Mouse (Mus musculus): ENCODE measurements around the gene Inka2. TPM values are rescaled to one million over a fixed set of nuclear protein-coding genes. Genes with fewer than 3 reads are reported as not detected.

Inka2 gene
- polyA plus RNA-seq (2015; fragmentation: Nextera tagmentation; extraction: Ambion mirVana): 2.8 and 2.9 TPM in 2 replicates

GRCm38 (mm10) chr3:105704031-105705008, at the start of gene Inka2:
Gene Inka2 (plus strand): TSS chr3:105704599.
- Histone ChIP-seq H3K27ac (replicated peaks) (peak within 1 kb of the TSS; percentile 76), H3K36me3 (ENCODE audit: control insufficient read depth, insufficient read depth, low read length) (no peaks in the 10 kb centered on the region), H3K9ac (ENCODE audit: low read length) (peak within 1 kb of the TSS; percentile 64), H3K27me3 (ENCODE audit: control insufficient read depth, insufficient read depth, low read length) (no peaks in the 10 kb centered on the region), H3K4me3 (ENCODE audit: low read depth, low read length) (peak within 1 kb of the TSS; percentile 61), H3K4me1 (replicated peaks; ENCODE audit: control insufficient read depth, insufficient read depth) (no peaks in the 10 kb centered on the region; the same call in none of the 2 replicates), H3K9me3 (ENCODE audit: control insufficient read depth, low read length) (no peaks in the 10 kb centered on the region), H3K4me2 (replicated peaks; ENCODE audit: low read depth) (peak within 1 kb of the TSS; percentile 90)
- peak; percentile 89 for ATAC-seq (ENCODE audit: low FRiP score, low TSS enrichment)
- TF ChIP-seq CTCF (IDR thresholded peaks at IDR 0.05; ENCODE audit: low read depth) (no peak), EP300 (optimal IDR thresholded peaks at IDR 0.05) (no peak)
- peak; percentile 78 for DNase-seq (ENCODE audit: low spot score)
- WGBS: 9% methylated on average over 39 of the region's 43 CpGs

- H3K4me1 ChIP-seq (replicated peaks; ENCODE audit: control insufficient read depth, insufficient read depth): no peaks in the 10 kb centered on the region
- no peaks in the 10 kb centered on the region for H3K9me3 ChIP-seq (ENCODE audit: control insufficient read depth, low read length)
- WGBS: 87% methylated on average over 11 of the region's 11 CpGs
- no peaks in the 10 kb centered on the region for H3K27me3 ChIP-seq (ENCODE audit: control insufficient read depth, insufficient read depth, low read length)
- ATAC-seq (ENCODE audit: low FRiP score, low TSS enrichment) (no peak), DNase-seq (ENCODE audit: low spot score) (no peak)
- no peak overlapping the region for H3K4me2 ChIP-seq (replicated peaks; ENCODE audit: low read depth)
- TF ChIP-seq CTCF (IDR thresholded peaks at IDR 0.05; ENCODE audit: low read depth) (no peak), EP300 (optimal IDR thresholded peaks at IDR 0.05) (no peak)
- H3K27ac ChIP-seq (replicated peaks): no peak overlapping the region
- no peak overlapping the region for H3K9ac ChIP-seq (ENCODE audit: low read length)
- H3K4me3 ChIP-seq (ENCODE audit: low read depth, low read length): no peak overlapping the region
- H3K36me3 ChIP-seq (ENCODE audit: control insufficient read depth, insufficient read depth, low read length): no peaks in the 10 kb centered on the region
Measured at GRCm38 (mm10) chr3:105655031-105655585, 49.3 kb upstream of the Inka2 start.

- TF ChIP-seq EP300 (optimal IDR thresholded peaks at IDR 0.05): no peak
- TF ChIP-seq CTCF (IDR thresholded peaks at IDR 0.05; ENCODE audit: low read depth): no peak
- Histone ChIP-seq H3K27ac (replicated peaks) (no peak overlapping the region), H3K9ac (ENCODE audit: low read length) (no peak overlapping the region), H3K4me3 (ENCODE audit: low read depth, low read length) (no peak overlapping the region), H3K4me2 (replicated peaks; ENCODE audit: low read depth) (no peak overlapping the region), H3K27me3 (ENCODE audit: control insufficient read depth, insufficient read depth, low read length) (no peaks in the 10 kb centered on the region), H3K4me1 (replicated peaks; ENCODE audit: control insufficient read depth, insufficient read depth) (no peaks in the 10 kb centered on the region), H3K36me3 (ENCODE audit: control insufficient read depth, insufficient read depth, low read length) (no peaks in the 10 kb centered on the region), H3K9me3 (ENCODE audit: control insufficient read depth, low read length) (no peaks in the 10 kb centered on the region)
- DNase-seq (ENCODE audit: low spot score) (no peak), ATAC-seq (ENCODE audit: low FRiP score, low TSS enrichment) (no peak)
- WGBS: 28% methylated on average over 2 of the region's 2 CpGs
Measured at GRCm38 (mm10) chr3:105660530-105660929, 43.9 kb upstream of the Inka2 start.

- TF ChIP-seq EP300 (optimal IDR thresholded peaks at IDR 0.05) (no peak), CTCF (IDR thresholded peaks at IDR 0.05; ENCODE audit: low read depth) (peak; percentile 57)
- Histone ChIP-seq H3K36me3 (ENCODE audit: control insufficient read depth, insufficient read depth, low read length) (no peaks in the 10 kb centered on the region), H3K27me3 (ENCODE audit: control insufficient read depth, insufficient read depth, low read length) (no peaks in the 10 kb centered on the region), H3K4me3 (ENCODE audit: low read depth, low read length) (no peak overlapping the region), H3K4me2 (replicated peaks; ENCODE audit: low read depth) (no peak overlapping the region), H3K9me3 (ENCODE audit: control insufficient read depth, low read length) (no peaks in the 10 kb centered on the region), H3K9ac (ENCODE audit: low read length) (no peak overlapping the region), H3K27ac (replicated peaks) (no peak overlapping the region), H3K4me1 (replicated peaks; ENCODE audit: control insufficient read depth, insufficient read depth) (no peaks in the 10 kb centered on the region)
- ATAC-seq (ENCODE audit: low FRiP score, low TSS enrichment) (no peak; the same call in 1 of the 2 replicates), DNase-seq (ENCODE audit: low spot score) (no peak)
- 34% methylated on average over 8 of the region's 8 CpGs for WGBS
Measured at GRCm38 (mm10) chr3:105663043-105663442, 41.4 kb upstream of the Inka2 start.

GRCm38 (mm10) chr3:105665105-105665765, 39.2 kb upstream of the Inka2 start:
- WGBS: 79% methylated on average over 9 of the region's 9 CpGs
- no peak for DNase-seq (ENCODE audit: low spot score)
- ATAC-seq (ENCODE audit: low FRiP score, low TSS enrichment): no peak

More at GRCm38 (mm10) chr3:105665105-105665765, 39.2 kb upstream of the Inka2 start:
- no peaks in the 10 kb centered on the region for H3K27me3 ChIP-seq (ENCODE audit: control insufficient read depth, insufficient read depth, low read length)
- H3K27ac ChIP-seq (replicated peaks): no peak overlapping the region
- TF ChIP-seq EP300 (optimal IDR thresholded peaks at IDR 0.05) (no peak), CTCF (IDR thresholded peaks at IDR 0.05; ENCODE audit: low read depth) (no peak)
- H3K4me1 ChIP-seq (replicated peaks; ENCODE audit: control insufficient read depth, insufficient read depth): no peaks in the 10 kb centered on the region
- H3K4me3 ChIP-seq (ENCODE audit: low read depth, low read length): no peak overlapping the region
- no peak overlapping the region for H3K4me2 ChIP-seq (replicated peaks; ENCODE audit: low read depth)
- no peaks in the 10 kb centered on the region for H3K9me3 ChIP-seq (ENCODE audit: control insufficient read depth, low read length)
- no peaks in the 10 kb centered on the region for H3K36me3 ChIP-seq (ENCODE audit: control insufficient read depth, insufficient read depth, low read length)
- H3K9ac ChIP-seq (ENCODE audit: low read length): no peak overlapping the region

Measured in stomach, postnatal 0 days (tissue).